Mouse (Mus musculus) stomach, postnatal 0 days (tissue): ENCODE data around the gene 9430015G10Rik. TPM values are rescaled to one million over a fixed set of nuclear protein-coding genes. Genes with fewer than 3 reads are reported as not detected.
A peak's percentile ranks its signal among the peaks of the same experiment; 100 is the strongest.

ENCODE experiments used
- ATAC-seq: fragments of 200-750 bp; cut with Nextera tagmentation; 2 replicates; pipeline ENCODE4 v1.8.0; 2017; ENCODE audit not compliant: low FRiP score, low TSS enrichment
- DNase-seq: peaks from one replicate; pipeline ENCODE4 v3.0.0-alpha.2; 2016; ENCODE audit warnings: low spot score
- H3K27ac ChIP-seq: fragments of 300-500 bp; sonication (generic); replicated peaks from 2 replicates; pipeline ENCODE4 v1.5.1; 2014; ENCODE audit warnings: mild to moderate bottlenecking, control low read depth
- H3K27me3 ChIP-seq: fragments of 300-500 bp; sonication (generic); 2 replicates; pipeline ENCODE4 v1.6.1; 2014; ENCODE audit warnings: low read length; ENCODE audit not compliant: control insufficient read depth, insufficient read depth
- H3K36me3 ChIP-seq: fragments of 300-500 bp; sonication (generic); 2 replicates; pipeline ENCODE4 v1.6.1; 2014; ENCODE audit warnings: low read length, mixed read lengths; ENCODE audit not compliant: control insufficient read depth, insufficient read depth
- H3K4me1 ChIP-seq: fragments of 300-500 bp; sonication (generic); replicated peaks from 2 replicates; pipeline ENCODE4 v1.6.1; 2014; ENCODE audit warnings: antibody characterized with exemption; ENCODE audit not compliant: control insufficient read depth, insufficient read depth
- H3K4me2 ChIP-seq: fragments of 300-500 bp; sonication (generic); replicated peaks from 2 replicates; pipeline ENCODE4 v1.6.1; 2014; ENCODE audit warnings: low read depth, mild to moderate bottlenecking, control low read depth, moderate library complexity
- H3K4me3 ChIP-seq: fragments of 300-500 bp; sonication (generic); 2 replicates; pipeline ENCODE4 v1.5.1; 2014; ENCODE audit warnings: low read depth, low read length, control low read depth
- H3K9ac ChIP-seq: fragments of 300-500 bp; sonication (generic); 2 replicates; pipeline ENCODE4 v1.6.1; 2014; ENCODE audit warnings: mild to moderate bottlenecking, low read length, control low read depth, mixed read lengths
- H3K9me3 ChIP-seq: fragments of 300-500 bp; sonication (generic); 2 replicates; pipeline ENCODE4 v1.6.1; 2016; ENCODE audit warnings: low read length; ENCODE audit not compliant: control insufficient read depth
- CTCF ChIP-seq: IDR thresholded peaks from 2 replicates; pipeline ENCODE4 v1.5.1; 2016; ENCODE audit warnings: antibody characterized with exemption, low read depth, mild to moderate bottlenecking, moderate library complexity
- EP300 ChIP-seq: optimal IDR thresholded peaks from 2 replicates; pipeline ENCODE3; 2016; ENCODE audit warnings: antibody characterized with exemption
- WGBS: fragments of 180-500 bp; shearing (Covaris S2); extraction: QIAGEN DNeasy Blood & Tissue Kit; methylation state at CpG from one replicate; pipeline ENCODE4 v1.1.7; 2014; 5-methylcytosine and 5-hydroxymethylcytosine counted together
- polyA plus RNA-seq: library from polyadenylated mRNA; unstranded; fragments of >200 nt; fragmentation: Nextera tagmentation; extraction: Ambion mirVana; gene quantifications from 2 replicates; pipeline ENCODE4 v1.2.1, GENCODE M21; 2015

9430015G10Rik gene
- polyA plus RNA-seq, 1 experiment from 2014 or later, result 5.4 TPM

DNA sequence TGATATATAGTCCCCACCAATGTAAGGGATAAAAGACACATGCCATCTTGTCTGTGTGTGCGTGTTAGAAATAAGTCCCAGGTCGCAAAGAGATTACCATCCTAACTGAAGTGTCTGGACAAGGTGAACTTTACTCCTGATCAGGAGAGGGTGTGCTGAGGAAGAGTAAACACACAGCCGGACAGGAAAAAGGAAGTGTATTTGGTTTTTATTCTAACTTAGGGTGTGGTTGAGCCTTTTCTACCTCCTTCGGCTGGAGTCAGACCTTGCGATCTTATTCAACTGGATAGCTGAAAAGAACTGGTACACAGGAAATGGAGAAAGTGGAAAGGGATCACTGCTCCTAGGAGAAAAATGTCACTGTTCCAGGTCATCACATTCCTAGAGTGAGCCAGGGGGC is 9.3 kb upstream of the 9430015G10Rik start:
- peak overlapping the region; percentile 59 for H3K27ac ChIP-seq
- ATAC-seq, result peak; percentile 84

GRCm38 (mm10) chr4:156101481-156101903 is 8.3 kb upstream of the 9430015G10Rik start:
- no peaks in the 10 kb centered on the region for H3K4me1 ChIP-seq
- H3K9ac ChIP-seq, result no peak overlapping the region
- DNase-seq, result peak; percentile 54
- no peaks in the 10 kb centered on the region for H3K27me3 ChIP-seq
- 37% methylated on average over 3 of the region's 3 CpGs for WGBS
- no peak; the same call in 1 of the 2 replicates for ATAC-seq
- no peak overlapping the region for H3K4me2 ChIP-seq
- no peak for TF ChIP-seq EP300
- TF ChIP-seq CTCF, result peak; percentile 71
- H3K4me3 ChIP-seq, result no peak overlapping the region
- no peaks in the 10 kb centered on the region for H3K9me3 ChIP-seq
- peak overlapping the region; percentile 59; the same call in 1 of the 2 replicates for H3K27ac ChIP-seq
- H3K36me3 ChIP-seq, result no peaks in the 10 kb centered on the region

More for the DNA sequence above, 9.3 kb upstream of the 9430015G10Rik start:
- Histone ChIP-seq H3K4me2 (no peak overlapping the region), H3K9me3 (no peaks in the 10 kb centered on the region), H3K9ac (no peak overlapping the region), H3K4me1 (no peaks in the 10 kb centered on the region), H3K36me3 (no peaks in the 10 kb centered on the region), H3K27me3 (no peaks in the 10 kb centered on the region), H3K4me3 (no peak overlapping the region)
- 45% methylated on average over 5 of the region's 5 CpGs for WGBS
- TF ChIP-seq CTCF, result no peak
- no peak for TF ChIP-seq EP300
- no peak for DNase-seq

- DNase-seq (no peak), ATAC-seq (no peak)
- H3K4me1 ChIP-seq, result no peaks in the 10 kb centered on the region
- TF ChIP-seq EP300 (no peak), CTCF (no peak)
- H3K4me2 ChIP-seq, result no peak overlapping the region
- no peaks in the 10 kb centered on the region for H3K36me3 ChIP-seq
- H3K9ac ChIP-seq, result no peak overlapping the region
- H3K9me3 ChIP-seq, result no peaks in the 10 kb centered on the region
- WGBS, result 56% methylated on average over 4 of the region's 4 CpGs
- no peak overlapping the region for H3K4me3 ChIP-seq
- no peak overlapping the region for H3K27ac ChIP-seq
- no peaks in the 10 kb centered on the region for H3K27me3 ChIP-seq
Observed at GRCm38 (mm10) chr4:156103342-156103741, 6.4 kb upstream of the 9430015G10Rik start.

- Histone ChIP-seq H3K36me3 (no peaks in the 10 kb centered on the region), H3K9ac (peak overlapping the region; percentile 61), H3K9me3 (no peaks in the 10 kb centered on the region), H3K4me1 (peaks cover 4% of the 10 kb centered on the region; the same call in 1 of the 2 replicates), H3K4me2 (peak overlapping the region; percentile 61), H3K27me3 (no peaks in the 10 kb centered on the region), H3K27ac (peak overlapping the region; percentile 70), H3K4me3 (peak overlapping the region; percentile 69)
- TF ChIP-seq EP300 (no peak), CTCF (peak; percentile 36)
- DNase-seq, result peak; percentile 51
- 14% methylated on average over 13 of the region's 13 CpGs for WGBS
- peak; percentile 15; the same call in 1 of the 2 replicates for ATAC-seq
Observed at GRCm38 (mm10) chr4:156108606-156109546, 906 bp upstream of the 9430015G10Rik start.

DNA sequence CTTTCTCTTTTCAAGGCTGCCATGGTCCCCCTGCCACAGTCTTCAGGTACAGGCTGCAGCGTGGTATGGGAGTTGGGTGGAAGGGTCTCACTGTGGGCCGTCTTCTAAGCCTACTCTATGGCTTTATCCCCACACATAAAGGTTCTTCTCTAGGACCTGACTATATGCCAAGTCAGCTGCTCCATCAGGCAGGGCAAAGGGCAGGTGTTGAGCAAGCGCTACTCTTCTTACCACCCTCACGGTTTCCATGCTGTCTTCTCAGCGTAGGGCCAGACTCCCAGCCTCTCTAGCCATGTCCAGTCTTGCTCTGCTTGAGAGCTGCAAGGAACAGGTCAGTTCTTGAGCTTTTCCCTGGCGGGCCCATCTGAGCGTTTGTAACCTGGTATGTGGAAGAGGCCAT is 14.3 kb downstream of the 9430015G10Rik start:
- ATAC-seq, result no peak
- WGBS, result 91% methylated on average over 7 of the region's 7 CpGs

GRCm38 (mm10) chr4:156125393-156125792 is 15.6 kb downstream of the 9430015G10Rik start:
- Histone ChIP-seq H3K4me1 (no peaks in the 10 kb centered on the region), H3K27me3 (no peaks in the 10 kb centered on the region), H3K9ac (no peak overlapping the region), H3K4me2 (no peak overlapping the region), H3K27ac (no peak overlapping the region), H3K36me3 (peaks cover 3% of the 10 kb centered on the region), H3K4me3 (no peak overlapping the region), H3K9me3 (no peaks in the 10 kb centered on the region)
- no peak for TF ChIP-seq EP300
- TF ChIP-seq CTCF, result no peak
- ATAC-seq, result no peak
- WGBS, result 95% methylated on average over 6 of the region's 6 CpGs
- DNase-seq, result no peak

More for the DNA sequence above, 14.3 kb downstream of the 9430015G10Rik start:
- TF ChIP-seq EP300 (no peak), CTCF (no peak)
- Histone ChIP-seq H3K27ac (no peak overlapping the region), H3K4me3 (no peak overlapping the region), H3K36me3 (peaks cover 13% of the 10 kb centered on the region), H3K9ac (no peak overlapping the region), H3K9me3 (no peaks in the 10 kb centered on the region), H3K4me1 (no peaks in the 10 kb centered on the region), H3K27me3 (no peaks in the 10 kb centered on the region), H3K4me2 (no peak overlapping the region)
- no peak for DNase-seq
